Mouse (Mus musculus) testis, adult 2 months (tissue): ENCODE results near the gene Synj1.

ENCODE experiments used
- CTCF ChIP-seq: fragments of 200-500 bp; IDR thresholded peaks from 2 replicates; pipeline ENCODE4 v1.5.1; 2012; ENCODE audit warnings: low read depth, mild to moderate bottlenecking, inconsistent platforms, low read length, moderate library complexity; ENCODE audit not compliant: control insufficient read depth, insufficient read depth, insufficient replicate concordance
- POLR2A ChIP-seq: fragments of 200-500 bp; IDR thresholded peaks from 2 replicates; pipeline ENCODE4 v1.6.1; 2012; ENCODE audit warnings: low read depth, mild to moderate bottlenecking, inconsistent platforms, low read length, moderate library complexity; ENCODE audit not compliant: control insufficient read depth

DNA sequence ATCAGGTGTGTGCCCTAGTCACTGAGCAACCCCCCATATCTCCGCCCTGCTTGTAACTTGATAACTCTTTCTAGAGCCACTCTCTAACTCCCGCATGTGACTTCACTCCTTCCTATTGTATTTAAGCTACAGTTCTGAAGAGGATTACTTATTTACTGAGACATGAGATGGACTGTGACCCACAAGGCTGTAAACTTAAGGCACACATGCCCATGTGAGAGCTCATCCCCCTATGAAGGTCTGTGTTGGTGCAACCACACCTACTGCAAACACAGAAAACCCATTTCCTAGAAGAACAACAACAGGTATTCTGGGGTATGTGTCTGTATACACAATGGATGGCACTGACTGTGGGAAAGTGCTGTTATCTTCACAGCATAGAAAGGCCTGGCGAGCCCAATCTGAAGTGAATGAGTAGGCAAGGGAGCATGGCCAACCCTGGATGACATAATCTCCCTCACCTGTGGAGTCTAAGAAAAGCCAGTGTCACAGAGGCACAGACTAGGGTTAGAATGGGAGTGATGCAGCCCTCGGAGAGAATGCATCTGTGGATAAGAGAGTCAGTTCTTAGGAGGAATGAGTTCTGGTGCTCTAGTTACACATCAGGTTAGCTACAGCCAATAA lies 6.1 kb downstream of the Synj1 start:
- TF ChIP-seq CTCF (no peak), POLR2A (no peak)
